Mouse (Mus musculus): ENCODE measurements at regions not wholly inside any gene's neighbourhood (a gene's known extent, or its start where the extent isn't known, plus 50 kb on each side); places are given as distances from the start of the nearest gene placed in this dataset.

- WGBS (ENCODE audit: insufficient replicate concordance), result 88% methylated on average over 1 of the region's 1 CpGs
- H3K4me3 ChIP-seq (ENCODE audit: low read depth, low read length), result no peak overlapping the region
- no peak for ATAC-seq (replicated peaks; ENCODE audit: insufficient number of reproducible peaks, low FRiP score, low TSS enrichment)
- H3K9me3 ChIP-seq (replicated peaks; ENCODE audit: control insufficient read depth, low read length), result no peaks in the 10 kb centered on the region
- no peak overlapping the region for H3K27ac ChIP-seq (ENCODE audit: low read depth, low read length)
- no peaks in the 10 kb centered on the region for H3K27me3 ChIP-seq (ENCODE audit: control insufficient read depth, insufficient read depth, low read length)
- H3K4me2 ChIP-seq, result no peak overlapping the region
- H3K36me3 ChIP-seq (ENCODE audit: control insufficient read depth, insufficient read depth, low read length), result no peaks in the 10 kb centered on the region
- no peak overlapping the region for H3K9ac ChIP-seq (ENCODE audit: low read depth, low read length)
- H3K4me1 ChIP-seq (ENCODE audit: control insufficient read depth, insufficient read depth, low read length), result no peaks in the 10 kb centered on the region
These were observed 182.3 kb upstream of the Nabp1 start for GRCm38 (mm10) chr1:51660531-51660930.

GRCm38 (mm10) chr1:51657203-51657602, 179.0 kb upstream of the Nabp1 start:
- ATAC-seq (replicated peaks; ENCODE audit: insufficient number of reproducible peaks, low FRiP score, low TSS enrichment), result no peak
- H3K9ac ChIP-seq (ENCODE audit: low read depth, low read length), result no peak overlapping the region
- no peaks in the 10 kb centered on the region for H3K4me1 ChIP-seq (ENCODE audit: control insufficient read depth, insufficient read depth, low read length)
- WGBS (ENCODE audit: insufficient replicate concordance), result 47% methylated on average over 4 of the region's 4 CpGs
- H3K27me3 ChIP-seq (ENCODE audit: control insufficient read depth, insufficient read depth, low read length), result no peaks in the 10 kb centered on the region
- no peak overlapping the region for H3K4me2 ChIP-seq
- no peak overlapping the region for H3K27ac ChIP-seq (ENCODE audit: low read depth, low read length)
- no peak overlapping the region for H3K4me3 ChIP-seq (ENCODE audit: low read depth, low read length)
- no peaks in the 10 kb centered on the region for H3K36me3 ChIP-seq (ENCODE audit: control insufficient read depth, insufficient read depth, low read length)
- no peaks in the 10 kb centered on the region for H3K9me3 ChIP-seq (replicated peaks; ENCODE audit: control insufficient read depth, low read length)

- no peaks in the 10 kb centered on the region for H3K9me3 ChIP-seq (replicated peaks; ENCODE audit: control insufficient read depth, low read length)
- no peaks in the 10 kb centered on the region for H3K4me1 ChIP-seq (ENCODE audit: control insufficient read depth, insufficient read depth, low read length)
- H3K27ac ChIP-seq (ENCODE audit: low read depth, low read length), result no peak overlapping the region
- H3K4me2 ChIP-seq, result no peak overlapping the region
- no peak overlapping the region for H3K4me3 ChIP-seq (ENCODE audit: low read depth, low read length)
- H3K36me3 ChIP-seq (ENCODE audit: control insufficient read depth, insufficient read depth, low read length), result no peaks in the 10 kb centered on the region
- no peak for ATAC-seq (replicated peaks; ENCODE audit: insufficient number of reproducible peaks, low FRiP score, low TSS enrichment)
- no peak overlapping the region for H3K9ac ChIP-seq (ENCODE audit: low read depth, low read length)
- WGBS (ENCODE audit: insufficient replicate concordance), result 19% methylated on average over 3 of the region's 3 CpGs
- H3K27me3 ChIP-seq (ENCODE audit: control insufficient read depth, insufficient read depth, low read length), result no peaks in the 10 kb centered on the region
These were observed 172.4 kb upstream of the Nabp1 start for GRCm38 (mm10) chr1:51650653-51650995.

- H3K4me1 ChIP-seq (ENCODE audit: control insufficient read depth, insufficient read depth, low read length), result no peaks in the 10 kb centered on the region
- no peak overlapping the region for H3K4me3 ChIP-seq (ENCODE audit: low read depth, low read length)
- no peaks in the 10 kb centered on the region for H3K9me3 ChIP-seq (replicated peaks; ENCODE audit: control insufficient read depth, low read length)
- WGBS (ENCODE audit: insufficient replicate concordance), result 45% methylated on average over 4 of the region's 4 CpGs
- H3K9ac ChIP-seq (ENCODE audit: low read depth, low read length), result no peak overlapping the region
- H3K27me3 ChIP-seq (ENCODE audit: control insufficient read depth, insufficient read depth, low read length), result no peaks in the 10 kb centered on the region
- H3K27ac ChIP-seq (ENCODE audit: low read depth, low read length), result no peak overlapping the region
- no peaks in the 10 kb centered on the region for H3K36me3 ChIP-seq (ENCODE audit: control insufficient read depth, insufficient read depth, low read length)
- H3K4me2 ChIP-seq, result no peak overlapping the region
- ATAC-seq (replicated peaks; ENCODE audit: insufficient number of reproducible peaks, low FRiP score, low TSS enrichment), result no peak
These were observed 171.9 kb upstream of the Nabp1 start for GRCm38 (mm10) chr1:51649963-51650652.

- Histone ChIP-seq H3K9ac (ENCODE audit: low read depth, low read length) (no peak overlapping the region), H3K36me3 (ENCODE audit: control insufficient read depth, insufficient read depth, low read length) (no peaks in the 10 kb centered on the region), H3K4me2 (no peak overlapping the region), H3K4me1 (ENCODE audit: control insufficient read depth, insufficient read depth, low read length) (no peaks in the 10 kb centered on the region), H3K9me3 (replicated peaks; ENCODE audit: control insufficient read depth, low read length) (no peaks in the 10 kb centered on the region), H3K27ac (ENCODE audit: low read depth, low read length) (no peak overlapping the region), H3K27me3 (ENCODE audit: control insufficient read depth, insufficient read depth, low read length) (no peaks in the 10 kb centered on the region), H3K4me3 (ENCODE audit: low read depth, low read length) (no peak overlapping the region)
- no peak for ATAC-seq (replicated peaks; ENCODE audit: insufficient number of reproducible peaks, low FRiP score, low TSS enrichment)
- 67% methylated on average over 2 of the region's 2 CpGs for WGBS (ENCODE audit: insufficient replicate concordance)
These were observed 169.7 kb upstream of the Nabp1 start for GRCm38 (mm10) chr1:51647955-51648354.

GRCm38 (mm10) chr1:51644399-51644798, 166.2 kb upstream of the Nabp1 start:
- WGBS (ENCODE audit: insufficient replicate concordance), result 25% methylated on average over 2 of the region's 2 CpGs
- no peak for ATAC-seq (replicated peaks; ENCODE audit: insufficient number of reproducible peaks, low FRiP score, low TSS enrichment)
- no peak overlapping the region for H3K4me3 ChIP-seq (ENCODE audit: low read depth, low read length)
- H3K4me2 ChIP-seq, result no peak overlapping the region
- H3K9ac ChIP-seq (ENCODE audit: low read depth, low read length), result no peak overlapping the region
- no peak overlapping the region for H3K27ac ChIP-seq (ENCODE audit: low read depth, low read length)
- no peaks in the 10 kb centered on the region for H3K27me3 ChIP-seq (ENCODE audit: control insufficient read depth, insufficient read depth, low read length)
- H3K9me3 ChIP-seq (replicated peaks; ENCODE audit: control insufficient read depth, low read length), result no peaks in the 10 kb centered on the region
- no peaks in the 10 kb centered on the region for H3K4me1 ChIP-seq (ENCODE audit: control insufficient read depth, insufficient read depth, low read length)
- H3K36me3 ChIP-seq (ENCODE audit: control insufficient read depth, insufficient read depth, low read length), result no peaks in the 10 kb centered on the region

- no peak overlapping the region for H3K4me2 ChIP-seq
- H3K4me3 ChIP-seq (ENCODE audit: low read depth, low read length), result no peak overlapping the region
- no peak overlapping the region for H3K27ac ChIP-seq (ENCODE audit: low read depth, low read length)
- H3K36me3 ChIP-seq (ENCODE audit: control insufficient read depth, insufficient read depth, low read length), result no peaks in the 10 kb centered on the region
- 29% methylated on average over 3 of the region's 3 CpGs for WGBS (ENCODE audit: insufficient replicate concordance)
- H3K27me3 ChIP-seq (ENCODE audit: control insufficient read depth, insufficient read depth, low read length), result no peaks in the 10 kb centered on the region
- ATAC-seq (replicated peaks; ENCODE audit: insufficient number of reproducible peaks, low FRiP score, low TSS enrichment), result no peak
- no peaks in the 10 kb centered on the region for H3K4me1 ChIP-seq (ENCODE audit: control insufficient read depth, insufficient read depth, low read length)
- no peaks in the 10 kb centered on the region for H3K9me3 ChIP-seq (replicated peaks; ENCODE audit: control insufficient read depth, low read length)
- no peak overlapping the region for H3K9ac ChIP-seq (ENCODE audit: low read depth, low read length)
These were observed 165.4 kb upstream of the Nabp1 start for GRCm38 (mm10) chr1:51643640-51644039.

GRCm38 (mm10) chr1:51638519-51639302, 160.5 kb upstream of the Nabp1 start:
- no peak for ATAC-seq (replicated peaks; ENCODE audit: insufficient number of reproducible peaks, low FRiP score, low TSS enrichment)
- Histone ChIP-seq H3K4me3 (ENCODE audit: low read depth, low read length) (no peak overlapping the region), H3K9me3 (replicated peaks; ENCODE audit: control insufficient read depth, low read length) (no peaks in the 10 kb centered on the region), H3K36me3 (ENCODE audit: control insufficient read depth, insufficient read depth, low read length) (no peaks in the 10 kb centered on the region), H3K27ac (ENCODE audit: low read depth, low read length) (no peak overlapping the region), H3K4me2 (no peak overlapping the region), H3K27me3 (ENCODE audit: control insufficient read depth, insufficient read depth, low read length) (no peaks in the 10 kb centered on the region), H3K4me1 (ENCODE audit: control insufficient read depth, insufficient read depth, low read length) (peaks cover 4% of the 10 kb centered on the region; the same call in 1 of the 2 replicates), H3K9ac (ENCODE audit: low read depth, low read length) (no peak overlapping the region)
- WGBS (ENCODE audit: insufficient replicate concordance), result 66% methylated on average over 6 of the region's 6 CpGs

Data from heart, embryonic 11.5 days (tissue).